Mouse (Mus musculus) monocyte, adult 2 months (primary cell): Measurements from ENCODE around the gene Mmrn2.
"Not testable (repeated sequence)": the region's sequence is repeated elsewhere in the genome, so short reads cannot be mapped to it uniquely, and the experiment has no call there.

ENCODE experiments used
- DNase-seq, 2 experiments: peaks; one replicate each; pipeline ENCODE4 v3.0.0; 2022; ENCODE audit warnings: low spot score in 2 of 2, low read depth in 1 of 2

The Mmrn2 gene

GRCm38 (mm10) chr14:34401135-34401534, 25.9 kb downstream of the Mmrn2 start:
- DNase-seq: peak; percentile 31 to 72

GRCm38 (mm10) chr14:34402871-34403270, 27.6 kb downstream of the Mmrn2 start:
- DNase-seq: no peak

GRCm38 (mm10) chr14:34403424-34403823, 28.2 kb downstream of the Mmrn2 start:
- DNase-seq: no peak

- DNase-seq: no peak
Measured at GRCm38 (mm10) chr14:34410716-34411115, 35.5 kb downstream of the Mmrn2 start.

GRCm38 (mm10) chr14:34412164-34412896, 37.1 kb downstream of the Mmrn2 start:
- no peak for DNase-seq

GRCm38 (mm10) chr14:34416946-34417345, 41.7 kb downstream of the Mmrn2 start:
- not testable (repeated sequence) for DNase-seq

- no peak for DNase-seq
Measured at GRCm38 (mm10) chr14:34417501-34417900, 42.2 kb downstream of the Mmrn2 start.

GRCm38 (mm10) chr14:34421078-34421477, 45.8 kb downstream of the Mmrn2 start:
- DNase-seq: no peak

- no peak for DNase-seq
Measured at GRCm38 (mm10) chr14:34428274-34428673, 53.0 kb downstream of the Mmrn2 start.

GRCm38 (mm10) chr14:34429069-34429468, 53.8 kb downstream of the Mmrn2 start:
- no peak for DNase-seq

- DNase-seq: no peak
Measured at GRCm38 (mm10) chr14:34440526-34441066, 65.3 kb downstream of the Mmrn2 start.

- no peak for DNase-seq
Measured at GRCm38 (mm10) chr14:34442531-34442930, 67.3 kb downstream of the Mmrn2 start.

GRCm38 (mm10) chr14:34444368-34444767, 69.1 kb downstream of the Mmrn2 start:
- DNase-seq: no peak

GRCm38 (mm10) chr14:34444924-34445323, 69.7 kb downstream of the Mmrn2 start:
- DNase-seq: no peak

- DNase-seq: no peak
Measured at GRCm38 (mm10) chr14:34445348-34445747, 70.1 kb downstream of the Mmrn2 start.

- DNase-seq: no peak
Measured at GRCm38 (mm10) chr14:34446624-34447023, 71.4 kb downstream of the Mmrn2 start.

- DNase-seq: no peak
Measured at GRCm38 (mm10) chr14:34447659-34448058, 72.4 kb downstream of the Mmrn2 start.

- DNase-seq: no peak
Measured at GRCm38 (mm10) chr14:34448398-34448797, 73.1 kb downstream of the Mmrn2 start.

GRCm38 (mm10) chr14:34449807-34450206, 74.5 kb downstream of the Mmrn2 start:
- DNase-seq: no peak

- no peak for DNase-seq
Measured at GRCm38 (mm10) chr14:34450451-34450850, 75.2 kb downstream of the Mmrn2 start.

- no peak for DNase-seq
Measured at GRCm38 (mm10) chr14:34451872-34452271, 76.6 kb downstream of the Mmrn2 start.

GRCm38 (mm10) chr14:34453648-34454047, 78.4 kb downstream of the Mmrn2 start:
- no peak for DNase-seq
